7 mouse cellular contexts compared by ENCODE assay signal in genomic region chr17:73301258-73302050, GRCm38 (mm10).
DNase-seq lines count a peak whose midpoint lies in the region; ATAC-seq lines count a peak whose summit lies in the region.

No protein-coding gene starts in this region.

- H3K4me2 ChIP-seq in forebrain, embryonic 15.5 days (replicated peaks), result no peak overlapping the region

- H3K9ac ChIP-seq in forebrain, embryonic 15.5 days (replicated peaks), result no peak overlapping the region

- 40% methylated on average over 15 of the region's 15 CpGs for WGBS in forebrain, embryonic 15.5 days

- H3K27ac ChIP-seq in forebrain, embryonic 15.5 days (replicated peaks), result no peak overlapping the region

- H3K27me3 ChIP-seq in forebrain, embryonic 15.5 days, result no peaks in the 10 kb centered on the region

- H3K36me3 ChIP-seq in forebrain, embryonic 15.5 days, result no peaks in the 10 kb centered on the region

- peak; percentile 24 for ATAC-seq in forebrain, embryonic 15.5 days (replicated peaks)
- peak; percentile 29 to 51; a peak in 3 of 4 replicates for ATAC-seq in hematopoietic stem cell, adult 5-6 weeks (replicated peaks in 1 of 2; ENCODE audit: insufficient read depth in 1 of 2, low FRiP score in 2 of 2, low TSS enrichment in 1 of 2, low read depth in 1 of 2, poor library complexity in 2 of 2, severe bottlenecking in 2 of 2)

- H3K4me3 ChIP-seq in forebrain, embryonic 15.5 days, result no peak overlapping the region

- H3K4me1 ChIP-seq in forebrain, embryonic 15.5 days, result 0 out of 2 replicates have a peak, but pooled peaks cover 3% of the 10 kb centered on the region

- H3K9me3 ChIP-seq in forebrain, embryonic 15.5 days, result no peaks in the 10 kb centered on the region

- DNase-seq in MN1 (ENCODE audit: low spot score), result peak; percentile 78
- DNase-seq in c-Kit-negative CD71-positive TER-119-positive erythroid progenitor cells, embryonic 14.5 days (ENCODE audit: low read depth, low spot score), result peak; percentile 33
- peak; percentile 75 to 79 for DNase-seq in layer of hippocampus, postnatal 14 days (ENCODE audit: low spot score in 2 of 2)
- peak; percentile 76 for DNase-seq in lung, postnatal 14 days
- peak; percentile 70 for DNase-seq in retina, postnatal 7 days (ENCODE audit: low read depth, low spot score)
